Mouse (Mus musculus) stomach, embryonic 16.5 days (tissue): ENCODE measurements at regions not wholly inside any gene's neighbourhood (a gene's known extent, or its start where the extent isn't known, plus 50 kb on each side); places are given as distances from the start of the nearest gene placed in this dataset.
"Not testable (repeated sequence)": the region's sequence is repeated elsewhere in the genome, so short reads cannot be mapped to it uniquely, and the experiment has no call there.

Experiments used
- ATAC-seq: fragments of 200-750 bp; cut with Nextera tagmentation; 2 replicates; pipeline ENCODE4 v1.8.0; 2017; ENCODE audit warnings: moderate number of reproducible peaks, moderate TSS enrichment; ENCODE audit not compliant: insufficient read depth, low FRiP score
- H3K27ac ChIP-seq: fragments of 300-500 bp; sonication (generic); 2 replicates; pipeline ENCODE4 v1.5.1; 2014; ENCODE audit warnings: low read length
- H3K27me3 ChIP-seq: fragments of 300-500 bp; sonication (generic); 2 replicates; pipeline ENCODE4 v1.6.1; 2014; ENCODE audit warnings: low read length, control low read depth, mixed read lengths; ENCODE audit not compliant: control insufficient read depth, insufficient read depth
- H3K36me3 ChIP-seq: fragments of 300-500 bp; sonication (generic); 2 replicates; pipeline ENCODE4 v1.6.1; 2014; ENCODE audit warnings: low read length; ENCODE audit not compliant: control insufficient read depth, insufficient read depth
- H3K4me1 ChIP-seq: fragments of 300-500 bp; sonication (generic); 2 replicates; pipeline ENCODE4 v1.6.1; 2014; ENCODE audit warnings: low read length, control low read depth, mixed read lengths; ENCODE audit not compliant: control insufficient read depth, insufficient read depth
- H3K4me2 ChIP-seq: fragments of 300-500 bp; sonication (generic); 2 replicates; pipeline ENCODE4 v1.6.1; 2014; ENCODE audit warnings: low read depth, low read length, mixed read lengths
- H3K4me3 ChIP-seq: fragments of 300-500 bp; sonication (generic); replicated peaks from 2 replicates; pipeline ENCODE4 v1.5.1; 2014; ENCODE audit warnings: mild to moderate bottlenecking, low read length
- H3K9ac ChIP-seq: fragments of 300-500 bp; sonication (generic); 2 replicates; pipeline ENCODE4 v1.6.1; 2014; ENCODE audit warnings: low read length
- H3K9me3 ChIP-seq: fragments of 300-500 bp; sonication (generic); replicated peaks from 2 replicates; pipeline ENCODE4 v1.6.1; 2016; ENCODE audit warnings: low read length, control low read depth; ENCODE audit not compliant: control insufficient read depth
- WGBS: fragments of 180-500 bp; shearing (Covaris S2); extraction: QIAGEN DNeasy Blood & Tissue Kit; methylation state at CpG from one replicate; pipeline ENCODE4 v1.1.7; 2014; 5-methylcytosine and 5-hydroxymethylcytosine counted together

GRCm38 (mm10) chr4:10670846-10671428 is 203.4 kb upstream of the 2610301B20Rik start:
- WGBS: 57% methylated on average over 6 of the region's 6 CpGs
- ATAC-seq: no peak
- Histone ChIP-seq H3K36me3 (no peaks in the 10 kb centered on the region), H3K27me3 (no peaks in the 10 kb centered on the region), H3K4me1 (no peaks in the 10 kb centered on the region), H3K4me3 (no peak overlapping the region), H3K9ac (no peak overlapping the region), H3K4me2 (no peak overlapping the region), H3K27ac (no peak overlapping the region), H3K9me3 (no peaks in the 10 kb centered on the region)

- Histone ChIP-seq H3K4me2 (no peak overlapping the region), H3K9me3 (no peaks in the 10 kb centered on the region), H3K9ac (no peak overlapping the region), H3K27ac (no peak overlapping the region), H3K27me3 (no peaks in the 10 kb centered on the region), H3K4me1 (no peaks in the 10 kb centered on the region), H3K36me3 (no peaks in the 10 kb centered on the region), H3K4me3 (no peak overlapping the region)
- ATAC-seq: no peak
- WGBS: 83% methylated on average over 9 of the region's 9 CpGs
Observed at GRCm38 (mm10) chr4:10691086-10691485, 183.2 kb upstream of the 2610301B20Rik start.

- 46% methylated on average over 2 of the region's 2 CpGs for WGBS
- Histone ChIP-seq H3K36me3 (no peaks in the 10 kb centered on the region), H3K9me3 (no peaks in the 10 kb centered on the region), H3K4me3 (no peak overlapping the region), H3K4me2 (no peak overlapping the region), H3K27ac (no peak overlapping the region), H3K9ac (no peak overlapping the region), H3K4me1 (no peaks in the 10 kb centered on the region), H3K27me3 (no peaks in the 10 kb centered on the region)
- ATAC-seq: 0 out of 2 replicates have a peak, but pooled peaks have one; percentile 58
Observed at GRCm38 (mm10) chr4:10692860-10693259, 181.4 kb upstream of the 2610301B20Rik start.

- no peak for ATAC-seq
- no peaks in the 10 kb centered on the region for H3K27me3 ChIP-seq
- H3K9ac ChIP-seq: no peak overlapping the region
- peak overlapping the region; percentile 2; the same call in 1 of the 2 replicates for H3K4me3 ChIP-seq
- H3K36me3 ChIP-seq: no peaks in the 10 kb centered on the region
- no peaks in the 10 kb centered on the region for H3K4me1 ChIP-seq
- H3K27ac ChIP-seq: no peak overlapping the region
- peak overlapping the region; percentile 19; the same call in 1 of the 2 replicates for H3K4me2 ChIP-seq
- WGBS: 29% methylated on average over 6 of the region's 15 CpGs
- H3K9me3 ChIP-seq: no peaks in the 10 kb centered on the region
Observed at GRCm38 (mm10) chr4:10693446-10694105, 180.7 kb upstream of the 2610301B20Rik start.

- not testable (repeated sequence) for H3K9ac ChIP-seq, H3K27ac ChIP-seq, H3K4me1 ChIP-seq, H3K9me3 ChIP-seq, H3K4me3 ChIP-seq, ATAC-seq, H3K36me3 ChIP-seq, H3K27me3 ChIP-seq
- 43% methylated on average over 1 of the region's 21 CpGs for WGBS
- H3K4me2 ChIP-seq: 0 out of 2 replicates have a peak overlapping the region, but pooled peaks have one; percentile 19
Observed at GRCm38 (mm10) chr4:10694106-10694748, 180.1 kb upstream of the 2610301B20Rik start.

GRCm38 (mm10) chr4:10697225-10697836 is 177.0 kb upstream of the 2610301B20Rik start:
- Histone ChIP-seq H3K27ac (no peak overlapping the region), H3K4me3 (no peak overlapping the region), H3K27me3 (no peaks in the 10 kb centered on the region), H3K4me2 (no peak overlapping the region), H3K9ac (no peak overlapping the region), H3K4me1 (no peaks in the 10 kb centered on the region), H3K9me3 (no peaks in the 10 kb centered on the region), H3K36me3 (no peaks in the 10 kb centered on the region)
- no peak for ATAC-seq
- 61% methylated on average over 1 of the region's 1 CpGs for WGBS

- 59% methylated on average over 3 of the region's 3 CpGs for WGBS
- peak; percentile 47; the same call in 1 of the 2 replicates for ATAC-seq
- H3K36me3 ChIP-seq: no peaks in the 10 kb centered on the region
- no peaks in the 10 kb centered on the region for H3K27me3 ChIP-seq
- no peak overlapping the region for H3K27ac ChIP-seq
- no peak overlapping the region for H3K4me3 ChIP-seq
- H3K4me1 ChIP-seq: no peaks in the 10 kb centered on the region
- H3K9me3 ChIP-seq: no peaks in the 10 kb centered on the region
- no peak overlapping the region for H3K9ac ChIP-seq
- no peak overlapping the region for H3K4me2 ChIP-seq
Observed at GRCm38 (mm10) chr4:10698637-10699036, 175.7 kb upstream of the 2610301B20Rik start.

GRCm38 (mm10) chr4:10701479-10701878 is 172.8 kb upstream of the 2610301B20Rik start:
- WGBS: 56% methylated on average over 10 of the region's 10 CpGs
- Histone ChIP-seq H3K27ac (no peak overlapping the region), H3K4me1 (no peaks in the 10 kb centered on the region)

GRCm38 (mm10) chr4:10703212-10703611 is 171.1 kb upstream of the 2610301B20Rik start:
- Histone ChIP-seq H3K27ac (no peak overlapping the region), H3K27me3 (no peaks in the 10 kb centered on the region), H3K9ac (no peak overlapping the region), H3K4me2 (no peak overlapping the region), H3K36me3 (no peaks in the 10 kb centered on the region), H3K4me1 (no peaks in the 10 kb centered on the region), H3K9me3 (no peaks in the 10 kb centered on the region), H3K4me3 (no peak overlapping the region)
- ATAC-seq: no peak
- 66% methylated on average over 2 of the region's 2 CpGs for WGBS

More at GRCm38 (mm10) chr4:10701479-10701878, 172.8 kb upstream of the 2610301B20Rik start:
- H3K9ac ChIP-seq: no peak overlapping the region
- H3K27me3 ChIP-seq: no peaks in the 10 kb centered on the region
- no peaks in the 10 kb centered on the region for H3K36me3 ChIP-seq
- H3K4me2 ChIP-seq: no peak overlapping the region
- no peak for ATAC-seq
- H3K4me3 ChIP-seq: no peak overlapping the region
- no peaks in the 10 kb centered on the region for H3K9me3 ChIP-seq
